Mouse (Mus musculus) left cerebral cortex, adult 9 months (tissue): ENCODE measurements around the gene Coq10a.
A peak's percentile ranks its signal among the peaks of the same experiment; 100 is the strongest.

Experiments used
- DNase-seq, 2 experiments: peaks; one replicate each; pipeline ENCODE4 v3.0.0; 2022; ENCODE audit warnings: low spot score in 2 of 2

Gene Coq10a

GRCm38 (mm10) chr10:128385902-128386301 is 17.1 kb upstream of the Coq10a start:
- no peak for DNase-seq

- no peak for DNase-seq
These were observed 13.7 kb upstream of the Coq10a start for GRCm38 (mm10) chr10:128382482-128382881.

GRCm38 (mm10) chr10:128380565-128380964 is 11.8 kb upstream of the Coq10a start:
- no peak for DNase-seq

- no peak for DNase-seq
These were observed 10.5 kb upstream of the Coq10a start for GRCm38 (mm10) chr10:128379260-128379659.

- no peak for DNase-seq
These were observed 9.7 kb upstream of the Coq10a start for GRCm38 (mm10) chr10:128378462-128378861.

- no peak for DNase-seq
These were observed 9.2 kb upstream of the Coq10a start for GRCm38 (mm10) chr10:128377940-128378448.

GRCm38 (mm10) chr10:128377222-128377939 is 8.6 kb upstream of the Coq10a start:
- no peak for DNase-seq

GRCm38 (mm10) chr10:128376455-128377211 is 7.8 kb upstream of the Coq10a start, which contains the start of gene Ankrd52:
Ankrd52 (plus strand) TSS chr10:128377115.
- DNase-seq: peak in 1 of 2 experiments; percentile 70

GRCm38 (mm10) chr10:128376099-128376454 is 7.3 kb upstream of the Coq10a start:
- DNase-seq: no peak

- no peak for DNase-seq
These were observed 5.6 kb upstream of the Coq10a start for GRCm38 (mm10) chr10:128374393-128374792.

- DNase-seq: no peak
These were observed 4.4 kb upstream of the Coq10a start for GRCm38 (mm10) chr10:128372989-128373748.

GRCm38 (mm10) chr10:128372142-128372541 is 3.3 kb upstream of the Coq10a start:
- no peak for DNase-seq

GRCm38 (mm10) chr10:128370601-128371000 is 1.8 kb upstream of the Coq10a start:
- DNase-seq: no peak

GRCm38 (mm10) chr10:128370021-128370420 is 1.2 kb upstream of the Coq10a start:
- DNase-seq: no peak

GRCm38 (mm10) chr10:128369599-128369998 is 802 bp upstream of the Coq10a start:
- DNase-seq: no peak

- no peak for DNase-seq
These were observed 384 bp upstream of the Coq10a start for GRCm38 (mm10) chr10:128369218-128369543.

GRCm38 (mm10) chr10:128367899-128368401 is 847 bp downstream of the Coq10a start:
- no peak for DNase-seq

GRCm38 (mm10) chr10:128362568-128362967 is 6.2 kb downstream of the Coq10a start:
- peak in 1 of 2 experiments; percentile 47 for DNase-seq

- DNase-seq: no peak
These were observed 7.0 kb downstream of the Coq10a start for GRCm38 (mm10) chr10:128361836-128362235.

GRCm38 (mm10) chr10:128359226-128359625 is 9.6 kb downstream of the Coq10a start:
- DNase-seq: no peak

GRCm38 (mm10) chr10:128358796-128359195 is 10.0 kb downstream of the Coq10a start:
- DNase-seq: peak in 1 of 2 experiments; percentile 67

GRCm38 (mm10) chr10:128347541-128347940 is 21.3 kb downstream of the Coq10a start:
- no peak for DNase-seq
